Mouse (Mus musculus): ENCODE measurements around the gene Exo1. TPM values are rescaled to one million over a fixed set of nuclear protein-coding genes. Genes with fewer than 3 reads are reported as not detected.

The Exo1 gene
- total RNA-seq (2018; cell fraction: chromatin; rRNA removed), result 1 to 10 TPM in 20 of 26 experiments, under 1 TPM in 6; 0.08 to 8.4 (median 2.6) TPM
- total RNA-seq (2018; cell fraction: cytosol; rRNA removed), result 1 to 10 TPM in 14 of 26 experiments, under 1 TPM in 12; 0.10 to 1.8 (median 1.0) TPM
- total RNA-seq (2018; cell fraction: nucleus; rRNA removed), result 10 to 100 TPM in 1 of 26 experiments, 1 to 10 TPM in 14, under 1 TPM in 10, not detected in 1; 0.17 to 13.3 (median 1.7) TPM
- 0.25 to 10.1 TPM (median 0.55 TPM) in 3 replicates for polyA plus RNA-seq (2018)

GRCm38 (mm10) chr1:175880453-175881296, at the start of gene Exo1:
Gene Exo1 (plus strand): TSS chr1:175880581.
- H3K27ac ChIP-seq, result peak within 1 kb of the TSS; percentile 83
- WGBS (ENCODE audit: missing documents), result under 1% methylated on average over 66 of the region's 66 CpGs
- H3K4me3 ChIP-seq (ENCODE audit: inconsistent target), result peak within 1 kb of the TSS; percentile 63
- H3K36me3 ChIP-seq (ENCODE audit: inconsistent target), result no peaks in the 10 kb centered on the region
- no peaks in the 10 kb centered on the region for H3K79me2 ChIP-seq (ENCODE audit: inconsistent target)

GRCm38 (mm10) chr1:175855515-175855914, 24.9 kb upstream of the Exo1 start:
- H3K36me3 ChIP-seq (ENCODE audit: inconsistent target), result no peaks in the 10 kb centered on the region
- H3K79me2 ChIP-seq (ENCODE audit: inconsistent target), result no peaks in the 10 kb centered on the region
- no peak overlapping the region for H3K27ac ChIP-seq
- 100% methylated on average over 1 of the region's 1 CpGs for WGBS (ENCODE audit: missing documents)
- no peak overlapping the region for H3K4me3 ChIP-seq (ENCODE audit: inconsistent target)

GRCm38 (mm10) chr1:175867050-175867449, 13.3 kb upstream of the Exo1 start:
- Histone ChIP-seq H3K79me2 (ENCODE audit: inconsistent target) (no peaks in the 10 kb centered on the region), H3K36me3 (ENCODE audit: inconsistent target) (no peaks in the 10 kb centered on the region), H3K4me3 (ENCODE audit: inconsistent target) (no peak overlapping the region), H3K27ac (no peak overlapping the region)
- 89% methylated on average over 1 of the region's 1 CpGs for WGBS (ENCODE audit: missing documents)

- Histone ChIP-seq H3K36me3 (ENCODE audit: inconsistent target) (no peaks in the 10 kb centered on the region), H3K4me3 (ENCODE audit: inconsistent target) (no peak overlapping the region), H3K27ac (no peak overlapping the region), H3K79me2 (ENCODE audit: inconsistent target) (no peaks in the 10 kb centered on the region)
- 19% methylated on average over 5 of the region's 5 CpGs for WGBS (ENCODE audit: missing documents)
Measured at GRCm38 (mm10) chr1:175867558-175867957, 12.8 kb upstream of the Exo1 start.

GRCm38 (mm10) chr1:175870716-175871115, 9.7 kb upstream of the Exo1 start:
- WGBS (ENCODE audit: missing documents), result 94% methylated on average over 3 of the region's 3 CpGs
- Histone ChIP-seq H3K36me3 (ENCODE audit: inconsistent target) (no peaks in the 10 kb centered on the region), H3K27ac (no peak overlapping the region), H3K4me3 (ENCODE audit: inconsistent target) (no peak overlapping the region), H3K79me2 (ENCODE audit: inconsistent target) (no peaks in the 10 kb centered on the region)

GRCm38 (mm10) chr1:175872028-175872816, 8.2 kb upstream of the Exo1 start:
- no peaks in the 10 kb centered on the region for H3K36me3 ChIP-seq (ENCODE audit: inconsistent target)
- no peak overlapping the region for H3K4me3 ChIP-seq (ENCODE audit: inconsistent target)
- no peaks in the 10 kb centered on the region for H3K79me2 ChIP-seq (ENCODE audit: inconsistent target)
- no peak overlapping the region for H3K27ac ChIP-seq
- WGBS (ENCODE audit: missing documents), result 99% methylated on average over 6 of the region's 6 CpGs

- WGBS (ENCODE audit: missing documents), result 97% methylated on average over 3 of the region's 3 CpGs
- H3K36me3 ChIP-seq (ENCODE audit: inconsistent target), result no peaks in the 10 kb centered on the region
- H3K4me3 ChIP-seq (ENCODE audit: inconsistent target), result no peak overlapping the region
- no peaks in the 10 kb centered on the region for H3K79me2 ChIP-seq (ENCODE audit: inconsistent target)
- H3K27ac ChIP-seq, result no peak overlapping the region
Measured at GRCm38 (mm10) chr1:175883398-175883797, 3.0 kb downstream of the Exo1 start.

GRCm38 (mm10) chr1:175893263-175893662, 12.9 kb downstream of the Exo1 start:
- H3K36me3 ChIP-seq (ENCODE audit: inconsistent target), result no peaks in the 10 kb centered on the region
- H3K79me2 ChIP-seq (ENCODE audit: inconsistent target), result no peaks in the 10 kb centered on the region
- WGBS (ENCODE audit: missing documents), result 92% methylated on average over 6 of the region's 6 CpGs
- no peak overlapping the region for H3K4me3 ChIP-seq (ENCODE audit: inconsistent target)
- no peak overlapping the region for H3K27ac ChIP-seq

- WGBS (ENCODE audit: missing documents), result 97% methylated on average over 12 of the region's 12 CpGs
- H3K27ac ChIP-seq, result no peak overlapping the region
- H3K79me2 ChIP-seq (ENCODE audit: inconsistent target), result no peaks in the 10 kb centered on the region
- H3K36me3 ChIP-seq (ENCODE audit: inconsistent target), result no peaks in the 10 kb centered on the region
- H3K4me3 ChIP-seq (ENCODE audit: inconsistent target), result no peak overlapping the region
Measured at GRCm38 (mm10) chr1:175893726-175894125, 13.3 kb downstream of the Exo1 start.

GRCm38 (mm10) chr1:175911207-175911606, 30.8 kb downstream of the Exo1 start:
- WGBS (ENCODE audit: missing documents), result 86% methylated on average over 2 of the region's 2 CpGs
- Histone ChIP-seq H3K27ac (no peak overlapping the region), H3K79me2 (ENCODE audit: inconsistent target) (no peaks in the 10 kb centered on the region), H3K36me3 (ENCODE audit: inconsistent target) (no peaks in the 10 kb centered on the region), H3K4me3 (ENCODE audit: inconsistent target) (no peak overlapping the region)

GRCm38 (mm10) chr1:175912038-175912437, 31.7 kb downstream of the Exo1 start:
- Histone ChIP-seq H3K79me2 (ENCODE audit: inconsistent target) (no peaks in the 10 kb centered on the region), H3K36me3 (ENCODE audit: inconsistent target) (no peaks in the 10 kb centered on the region), H3K27ac (no peak overlapping the region), H3K4me3 (ENCODE audit: inconsistent target) (no peak overlapping the region)
- WGBS (ENCODE audit: missing documents), result 89% methylated on average over 3 of the region's 3 CpGs

GRCm38 (mm10) chr1:175913728-175914303, 33.4 kb downstream of the Exo1 start:
- H3K36me3 ChIP-seq (ENCODE audit: inconsistent target), result no peaks in the 10 kb centered on the region
- 66% methylated on average over 5 of the region's 5 CpGs for WGBS (ENCODE audit: missing documents)
- no peaks in the 10 kb centered on the region for H3K79me2 ChIP-seq (ENCODE audit: inconsistent target)
- no peak overlapping the region for H3K27ac ChIP-seq
- H3K4me3 ChIP-seq (ENCODE audit: inconsistent target), result no peak overlapping the region

- 78% methylated on average over 5 of the region's 9 CpGs for whole genome bisulfite sequencing (ENCODE audit: missing documents)
Measured at GRCm38 (mm10) chr1:175920029-175920428, 39.6 kb downstream of the Exo1 start, which contains the start of gene Gm38100. Gene Gm38100 (plus strand): TSS chr1:175920329.

GRCm38 (mm10) chr1:175921091-175921490, 40.7 kb downstream of the Exo1 start:
- H3K79me2 ChIP-seq (ENCODE audit: inconsistent target), result no peaks in the 10 kb centered on the region
- no peak overlapping the region for H3K4me3 ChIP-seq (ENCODE audit: inconsistent target)
- 90% methylated on average over 8 of the region's 8 CpGs for WGBS (ENCODE audit: missing documents)
- no peaks in the 10 kb centered on the region for H3K36me3 ChIP-seq (ENCODE audit: inconsistent target)
- no peak overlapping the region for H3K27ac ChIP-seq

More at GRCm38 (mm10) chr1:175920029-175920428, 39.6 kb downstream of the Exo1 start, which contains the start of gene Gm38100:
- H3K79me2 ChIP-seq (ENCODE audit: inconsistent target), result no peaks in the 10 kb centered on the region
- no peaks in the 10 kb centered on the region for H3K36me3 ChIP-seq (ENCODE audit: inconsistent target)
- H3K27ac ChIP-seq, result no peak within 1 kb of the TSS
- no peak within 1 kb of the TSS for H3K4me3 ChIP-seq (ENCODE audit: inconsistent target)

Data from macrophage (primary cell).